Comparison of ENCODE assay signal across 8 mouse cellular contexts in the genomic region with DNA sequence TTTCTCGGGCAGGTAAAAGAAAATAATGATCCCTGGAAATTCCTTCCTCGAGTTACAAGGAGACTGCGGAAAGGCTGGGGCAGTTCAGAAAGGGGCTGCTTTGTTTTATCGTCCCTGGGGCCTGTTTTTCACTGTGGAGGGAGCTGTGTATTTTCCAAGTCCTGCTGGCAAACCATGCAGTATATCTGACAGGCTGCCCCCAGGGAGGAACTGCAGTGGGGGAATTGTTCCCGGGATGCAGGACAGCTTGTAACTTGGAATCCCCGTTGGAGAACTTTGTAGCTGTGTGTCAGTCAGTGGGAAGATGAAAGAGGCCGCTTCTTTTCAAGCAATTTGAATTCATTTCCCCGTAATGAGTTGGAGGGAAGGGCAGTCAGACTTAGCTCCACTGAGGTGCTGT.
DNase-seq lines count a peak whose midpoint lies in the region; ATAC-seq and TF ChIP-seq lines count a peak whose summit lies in the region.

No protein-coding gene starts in this region.

- H3K36me3 ChIP-seq in embryonic facial prominence, embryonic 12.5 days, result no peaks in the 10 kb centered on the region
- no peaks in the 10 kb centered on the region for H3K36me3 ChIP-seq in liver, embryonic 13.5 days

- H3K4me3 ChIP-seq in gastrocnemius, adult 2 months, result peak overlapping the region; percentile 37
- peak overlapping the region; percentile 20 for H3K4me3 ChIP-seq in embryonic facial prominence, embryonic 12.5 days
- H3K4me3 ChIP-seq in liver, embryonic 13.5 days (replicated peaks), result no peak overlapping the region
- no peak overlapping the region for H3K4me3 ChIP-seq in left cerebral cortex, adult 2 months

- no peak for DNase-seq in gastrocnemius, adult 2 months
- no peak for DNase-seq in gastrocnemius, adult 18-20 months (ENCODE audit: low spot score)
- peak; percentile 45 to 46 for DNase-seq in heart, postnatal 14 days
- DNase-seq in liver, embryonic 13.5 days, result no peak
- no peak for DNase-seq in layer of hippocampus, adult 9-11 months
- DNase-seq in left cerebral cortex, adult 2 months (ENCODE audit: extremely low spot score in 1 of 2, low spot score in 2 of 2), result no peak

- H3K9ac ChIP-seq in embryonic facial prominence, embryonic 12.5 days, result no peak overlapping the region
- no peak overlapping the region for H3K9ac ChIP-seq in liver, embryonic 13.5 days

- under 1% methylated on average over 8 of the region's 8 CpGs for WGBS in embryonic facial prominence, embryonic 12.5 days
- 11% methylated on average over 8 of the region's 8 CpGs for WGBS in liver, embryonic 13.5 days (ENCODE audit: insufficient replicate concordance)

- peaks cover 15% of the 10 kb centered on the region; the same call in 1 of the 2 replicates for H3K4me1 ChIP-seq in embryonic facial prominence, embryonic 12.5 days
- no peaks in the 10 kb centered on the region for H3K4me1 ChIP-seq in liver, embryonic 13.5 days (replicated peaks)

- no peak for ATAC-seq in embryonic facial prominence, embryonic 12.5 days (ENCODE audit: insufficient number of reproducible peaks, insufficient read depth, low FRiP score, low TSS enrichment)
- no peak for ATAC-seq in liver, embryonic 13.5 days (ENCODE audit: low read depth)
- ATAC-seq in monocyte, adult 5-6 weeks (replicated peaks; ENCODE audit: insufficient number of reproducible peaks, low FRiP score, low TSS enrichment, poor library complexity, severe bottlenecking), result no peak

- no peaks in the 10 kb centered on the region for H3K27me3 ChIP-seq in embryonic facial prominence, embryonic 12.5 days
- no peaks in the 10 kb centered on the region for H3K27me3 ChIP-seq in liver, embryonic 13.5 days

- no peaks in the 10 kb centered on the region for H3K9me3 ChIP-seq in embryonic facial prominence, embryonic 12.5 days
- H3K9me3 ChIP-seq in liver, embryonic 13.5 days (replicated peaks), result no peaks in the 10 kb centered on the region

- no peak for TF ChIP-seq CTCF in gastrocnemius, adult 2 months (IDR thresholded peaks at IDR 0.05)
- no peak for TF ChIP-seq CTCF in left cerebral cortex, adult 2 months (IDR thresholded peaks at IDR 0.05)

- peak overlapping the region; percentile 48 for H3K4me2 ChIP-seq in embryonic facial prominence, embryonic 12.5 days (replicated peaks)
- peak overlapping the region; percentile 17; the same call in 1 of the 2 replicates for H3K4me2 ChIP-seq in liver, embryonic 13.5 days

- intact Hi-C loops in gastrocnemius, adult 2 months (cut with DNase I), result no loop called here
- intact Hi-C loops in heart, postnatal 14 days (cut with DNase I), result no loop called here
- intact Hi-C loops in left cerebral cortex, adult 2 months (cut with DNase I), result no loop called here

- H3K27ac ChIP-seq in gastrocnemius, adult 2 months, result peak overlapping the region; percentile 16; the same call in 1 of the 2 replicates
- peak overlapping the region; percentile 54; the same call in 1 of the 2 replicates for H3K27ac ChIP-seq in embryonic facial prominence, embryonic 12.5 days
- H3K27ac ChIP-seq in liver, embryonic 13.5 days, result no peak overlapping the region
- no peak overlapping the region for H3K27ac ChIP-seq in left cerebral cortex, adult 2 months

Comparison
In these comparisons a context has a peak if more than half of its experiments do, and no peak if none do; other contexts are left out.
1. DNase-seq: peak in heart, postnatal 14 days (2 of 2); none in gastrocnemius, adult 2 months (single experiment), gastrocnemius, adult 18-20 months (single experiment), liver, embryonic 13.5 days (single experiment), layer of hippocampus, adult 9-11 months (single experiment) and left cerebral cortex, adult 2 months (0 of 2).
2. H3K27ac ChIP-seq: peak in gastrocnemius, adult 2 months (single experiment) and embryonic facial prominence, embryonic 12.5 days (single experiment); none in liver, embryonic 13.5 days (single experiment) and left cerebral cortex, adult 2 months (single experiment).
3. H3K4me3 ChIP-seq: peak in gastrocnemius, adult 2 months (single experiment) and embryonic facial prominence, embryonic 12.5 days (single experiment); none in liver, embryonic 13.5 days (single experiment) and left cerebral cortex, adult 2 months (single experiment).